Mouse (Mus musculus) ovary, adult 18-20 months (tissue): ENCODE measurements around the gene Ints7.

Experiments
- DNase-seq: peaks from one replicate; pipeline ENCODE4 v3.0.0; 2022; ENCODE audit warnings: low spot score, mixed read lengths

Ints7 gene

DNA sequence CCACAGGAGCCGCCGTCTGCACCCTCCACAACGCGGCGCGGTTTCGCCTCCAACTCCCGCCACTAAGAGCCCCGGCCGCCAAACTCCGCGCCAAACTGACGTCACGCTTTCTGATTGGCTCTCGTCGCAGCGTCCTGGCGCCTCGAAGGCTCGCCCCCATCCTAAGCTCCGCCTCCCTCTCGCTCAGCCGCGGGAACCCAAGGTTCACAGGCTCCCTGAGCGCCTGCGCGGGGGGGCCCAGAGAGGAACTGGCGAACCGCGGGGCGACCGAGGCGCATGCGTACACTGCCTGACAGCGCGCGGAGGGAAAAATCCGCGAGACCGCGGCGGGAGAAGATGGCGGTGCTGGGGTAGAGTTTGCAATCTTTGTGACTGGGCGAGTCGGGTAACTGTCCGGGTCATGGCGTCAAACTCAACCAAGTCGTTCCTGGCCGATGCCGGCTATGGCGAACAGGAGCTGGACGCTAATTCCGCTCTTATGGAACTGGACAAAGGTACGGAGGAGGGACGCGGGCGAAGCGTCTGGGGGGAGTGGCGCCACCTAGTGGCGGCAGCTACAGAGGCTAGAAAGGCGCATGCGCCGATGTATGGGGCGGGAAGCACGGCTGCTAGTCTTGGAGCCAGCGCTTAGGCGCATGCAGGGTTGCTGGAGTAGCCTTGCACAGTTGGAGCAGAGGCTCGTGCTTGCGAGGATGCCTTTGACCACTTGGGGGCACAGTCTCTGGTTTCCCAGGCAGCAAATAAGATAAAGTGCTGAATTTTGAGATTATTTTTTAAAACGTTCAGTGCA, at the start of gene Ints7, which contains the start of gene Dtl:
Gene Ints7 (plus strand): TSS at position 179 of the 790 bp plus-strand sequence.
Gene Dtl (minus strand): TSS at position 87 of the 790 bp plus-strand sequence.
- DNase-seq: peak; percentile 99

DNA sequence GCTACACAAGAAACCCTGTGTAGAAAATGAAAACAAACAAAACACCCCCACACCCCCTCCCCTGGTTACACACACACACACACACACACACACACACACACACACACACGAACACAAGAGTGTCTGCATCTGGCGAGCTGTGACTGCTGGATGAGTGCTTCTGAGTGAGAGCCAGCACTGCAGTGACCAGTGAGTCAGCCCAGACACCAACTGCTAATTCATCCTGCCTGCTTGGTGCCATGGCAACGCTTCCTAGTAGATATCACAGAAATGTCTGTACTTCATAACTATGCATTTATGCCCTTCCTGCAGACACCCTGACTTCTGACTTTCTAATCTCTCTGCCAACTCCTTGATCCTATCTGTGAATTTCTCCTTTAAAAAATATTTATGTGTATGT, 48.3 kb upstream of the Ints7 start:
- DNase-seq: no peak

DNA sequence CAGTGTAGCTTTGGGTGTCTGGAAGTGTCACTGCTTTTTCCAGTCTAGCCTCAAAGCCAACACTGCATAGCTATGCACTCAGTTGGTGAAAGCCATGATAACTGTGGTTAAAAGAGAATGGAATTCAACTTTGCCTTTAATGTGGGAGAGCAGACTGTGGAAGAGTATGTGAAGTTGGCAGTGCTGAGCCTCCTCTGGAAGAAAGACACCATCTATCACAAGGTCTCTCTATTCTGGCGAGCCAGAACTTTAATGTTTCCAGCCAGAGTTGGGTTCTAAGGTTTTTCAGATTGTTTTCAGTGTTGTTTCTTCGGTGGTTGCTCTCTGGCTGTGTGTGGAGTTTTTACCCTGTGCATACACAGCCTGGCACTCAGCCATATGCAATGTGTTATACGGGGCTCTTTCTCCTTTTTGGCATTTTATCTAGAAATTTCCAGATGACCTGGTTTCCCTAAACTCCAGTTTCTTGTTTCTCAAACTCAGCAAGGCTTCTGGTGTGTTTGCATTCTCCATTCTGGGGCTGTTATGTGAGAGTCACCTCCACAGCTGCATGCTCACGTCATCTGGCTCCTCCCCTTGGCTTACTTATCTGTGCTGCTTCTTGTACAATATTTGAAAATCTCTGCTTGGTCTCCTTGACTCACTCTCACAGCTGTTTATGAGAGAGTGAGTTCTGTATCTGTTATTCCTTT, 47.4 kb upstream of the Ints7 start:
- no peak for DNase-seq

DNA sequence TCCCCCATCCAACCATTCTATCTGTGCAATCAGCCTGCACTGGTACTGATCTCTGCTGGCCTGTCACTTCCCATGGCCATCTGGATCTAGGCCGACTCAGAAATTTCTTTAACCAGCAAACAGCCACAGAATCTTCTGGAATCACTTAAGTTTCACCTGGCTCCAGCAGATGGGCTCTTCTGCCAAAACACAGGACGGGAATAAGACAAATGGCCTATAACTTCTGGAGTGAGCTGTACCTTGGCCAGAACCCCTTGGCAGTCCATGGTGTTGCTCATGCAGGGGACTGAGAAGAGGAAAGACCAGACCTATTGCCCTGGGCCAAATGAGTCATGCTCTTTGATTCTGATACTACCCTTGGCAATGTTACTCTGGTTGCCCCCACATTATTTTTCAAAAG, 46.0 kb upstream of the Ints7 start:
- peak; percentile 38 for DNase-seq

DNA sequence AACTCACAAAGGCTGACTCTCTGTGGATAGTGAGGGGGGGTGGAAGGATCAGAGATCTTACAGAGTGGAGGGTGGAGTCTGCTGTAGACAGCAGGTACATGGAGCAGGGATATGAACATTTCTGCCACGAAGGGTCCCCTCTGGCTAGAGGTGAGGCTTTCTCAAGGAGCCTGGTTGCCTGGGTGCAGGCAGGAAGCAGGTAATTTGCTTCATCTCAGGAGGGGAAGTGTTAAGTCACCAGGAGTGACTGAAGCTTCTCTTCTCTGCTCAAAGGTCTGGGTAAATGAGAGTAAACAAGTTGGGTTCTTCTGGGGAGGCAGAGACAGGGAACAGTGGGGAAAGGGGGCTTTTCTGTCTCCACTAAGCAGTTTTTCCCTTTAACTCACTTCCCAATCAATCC, 44.4 kb upstream of the Ints7 start:
- no peak for DNase-seq

DNA sequence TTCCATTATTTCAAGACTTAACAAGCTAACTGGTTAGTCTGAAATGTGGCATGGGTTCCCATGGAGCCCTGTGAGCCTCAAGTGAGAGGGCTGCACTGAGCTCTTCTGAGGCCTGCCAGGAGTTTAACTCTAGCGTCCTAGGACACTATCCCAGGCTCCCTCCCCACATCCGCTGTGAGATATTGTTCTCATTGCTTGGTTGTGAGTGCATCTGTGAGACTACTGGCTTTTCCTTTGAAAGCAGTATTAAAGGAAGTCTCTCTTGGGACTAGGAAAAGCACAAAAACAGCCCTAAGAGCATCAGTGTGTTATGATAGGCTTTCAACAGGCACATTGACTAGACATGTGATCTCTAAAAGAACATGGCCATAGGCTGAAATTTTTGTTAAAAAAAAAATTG, 40.5 kb upstream of the Ints7 start:
- DNase-seq: no peak

DNA sequence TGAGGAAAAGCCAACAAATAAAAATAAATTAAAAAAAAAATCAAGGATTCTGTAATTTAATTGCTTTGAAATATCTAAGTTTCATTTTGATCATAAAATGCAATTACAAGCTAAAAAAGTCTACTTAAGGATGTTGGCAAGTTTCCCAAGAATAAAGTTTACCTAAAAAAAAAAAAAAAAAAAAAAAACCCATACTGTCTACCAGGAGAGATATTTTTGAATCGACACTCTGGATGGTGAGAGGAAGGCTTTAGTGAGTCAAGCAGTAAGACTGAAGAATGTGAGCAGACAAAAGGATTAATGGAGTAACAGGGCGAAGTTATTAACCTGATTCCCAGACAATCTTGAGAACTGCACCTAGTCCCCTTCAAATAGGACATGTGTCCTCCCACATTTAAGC, 35.1 kb upstream of the Ints7 start:
- DNase-seq: no peak

DNA sequence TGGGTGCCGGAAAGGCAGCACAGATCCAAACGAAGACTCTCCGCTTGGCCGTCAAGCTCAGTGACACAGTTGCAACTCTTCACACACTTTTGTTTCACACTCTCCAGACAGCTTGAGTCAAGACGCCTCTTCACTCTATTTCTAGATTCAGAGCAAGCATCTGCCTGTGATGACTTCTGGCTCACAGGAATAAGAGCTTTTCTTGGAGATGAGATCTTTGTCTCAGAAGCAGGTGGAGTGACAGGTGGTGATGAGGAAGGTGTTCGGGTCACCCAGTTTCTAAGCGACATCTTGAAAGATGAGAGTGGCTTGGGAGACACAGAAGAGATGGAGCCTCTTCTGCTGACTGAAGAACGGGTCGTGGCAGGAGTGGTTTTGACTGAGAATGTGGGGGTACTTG, 34.4 kb upstream of the Ints7 start:
- no peak for DNase-seq

DNA sequence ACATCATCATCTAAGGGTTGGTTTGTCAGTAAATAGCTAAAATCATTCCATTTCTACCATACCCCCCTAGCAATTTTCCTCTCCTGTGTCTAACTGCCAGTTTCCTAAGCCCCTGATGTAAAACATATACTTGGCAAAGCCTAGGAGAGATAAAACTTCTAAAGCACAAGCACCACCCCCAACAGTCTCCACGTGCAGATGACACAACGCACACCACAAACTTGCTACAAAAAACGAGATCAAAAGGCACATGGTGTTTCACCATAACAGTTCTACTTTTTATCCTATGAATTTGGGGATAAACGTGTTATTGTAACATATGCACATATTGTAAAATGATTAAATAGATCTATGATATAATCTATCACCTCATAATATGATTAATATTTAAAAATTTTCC, 33.8 kb upstream of the Ints7 start:
- DNase-seq: no peak

DNA sequence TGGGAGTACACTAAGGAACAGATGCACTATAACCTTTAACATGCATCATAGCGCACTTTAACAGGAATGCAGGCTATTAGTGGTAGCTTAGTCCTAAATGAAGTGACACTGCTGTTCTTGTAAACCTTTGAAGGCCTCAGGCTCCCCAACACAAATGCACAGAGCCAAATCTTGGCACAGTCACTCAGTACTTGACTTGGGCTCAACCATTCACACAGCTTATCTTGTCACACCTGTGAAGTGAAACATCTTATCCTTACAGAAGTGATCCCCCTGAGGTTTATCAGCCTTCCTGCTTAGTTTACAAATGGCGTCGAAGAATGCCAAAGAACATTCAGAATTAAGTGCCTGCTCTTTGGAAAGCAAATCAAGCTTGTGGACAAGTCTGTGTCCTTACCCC, 31.7 kb upstream of the Ints7 start:
- no peak for DNase-seq

DNA sequence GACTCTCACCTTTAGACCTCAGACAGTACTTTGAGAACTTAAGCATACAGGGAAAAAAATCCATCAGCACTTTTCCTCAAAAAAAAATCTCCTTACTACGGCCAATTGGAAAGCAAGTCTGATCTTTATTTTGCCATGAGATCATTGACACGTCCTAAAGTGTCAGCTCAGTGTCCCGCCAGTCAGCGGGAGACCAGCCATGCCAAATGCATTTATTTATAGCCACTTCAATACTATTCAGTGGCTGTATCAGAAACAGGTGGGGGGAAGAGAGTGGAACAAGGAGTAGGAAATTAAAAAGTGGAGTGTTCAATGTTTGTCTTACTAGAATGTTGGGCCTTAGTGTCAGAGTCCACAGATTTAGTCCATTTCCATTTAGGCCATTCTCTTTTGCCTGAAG, 24.6 kb upstream of the Ints7 start:
- no peak for DNase-seq

DNA sequence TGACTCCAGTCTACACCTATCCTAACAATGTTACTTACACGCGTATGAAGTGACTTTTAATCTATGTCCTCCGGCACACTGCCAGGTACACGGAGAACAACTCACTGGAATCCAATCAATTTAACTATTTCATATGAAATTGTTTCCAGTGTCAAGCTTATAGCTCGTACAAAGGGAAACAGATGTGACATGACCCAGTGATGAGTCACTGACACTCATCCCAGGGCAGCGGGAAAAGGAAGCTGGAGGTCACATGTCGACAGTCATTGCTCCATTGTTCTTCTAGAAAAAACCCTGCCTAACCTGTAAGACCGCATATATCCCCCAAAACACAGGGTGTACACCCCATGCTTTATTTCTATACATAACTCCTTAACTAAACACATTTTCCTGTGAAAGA, 18.3 kb upstream of the Ints7 start:
- no peak for DNase-seq

DNA sequence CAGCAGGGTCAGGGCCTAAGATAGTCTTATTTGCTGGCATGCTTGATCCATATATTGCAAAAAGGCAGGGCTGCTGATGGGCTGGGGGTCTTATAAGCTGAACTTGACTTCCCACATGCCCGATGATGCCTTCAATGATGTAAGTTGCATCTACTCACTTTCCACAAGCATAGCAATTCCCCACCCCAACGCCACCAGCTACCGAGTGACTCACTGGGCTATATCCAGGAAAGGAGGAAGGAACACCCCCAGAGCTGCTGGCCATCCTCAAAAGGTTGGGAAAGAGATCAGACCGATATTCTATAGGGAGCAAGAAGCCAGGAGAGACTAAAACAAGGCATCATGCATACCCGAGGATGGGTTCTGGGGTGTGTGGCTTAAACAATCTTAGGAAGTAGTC, 15.7 kb upstream of the Ints7 start:
- no peak for DNase-seq

DNA sequence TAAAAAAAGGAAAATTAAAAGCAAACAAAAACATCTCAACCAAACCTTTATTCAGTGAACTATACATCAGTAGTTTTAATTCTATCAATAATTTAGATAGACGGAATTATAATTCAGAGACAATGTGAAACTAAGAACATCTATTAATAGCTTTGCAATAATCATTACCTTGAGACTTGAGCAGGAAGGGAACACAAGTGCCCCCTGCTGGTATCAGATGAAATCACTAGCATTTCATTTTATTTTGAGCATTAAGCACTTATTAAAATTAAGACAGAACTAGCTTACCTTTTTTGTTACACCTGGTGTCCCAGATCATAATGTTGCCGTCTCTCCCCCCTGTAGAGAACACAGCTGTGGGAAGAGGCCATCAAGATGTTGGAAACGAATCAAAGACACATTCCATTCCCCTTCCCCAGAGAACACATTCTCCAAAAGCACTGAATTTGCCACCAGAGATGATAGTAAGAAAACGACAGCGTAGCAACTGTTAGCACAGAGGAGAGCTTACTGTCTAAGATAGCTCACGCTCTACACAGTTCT, 12.5 kb upstream of the Ints7 start:
- no peak for DNase-seq

DNA sequence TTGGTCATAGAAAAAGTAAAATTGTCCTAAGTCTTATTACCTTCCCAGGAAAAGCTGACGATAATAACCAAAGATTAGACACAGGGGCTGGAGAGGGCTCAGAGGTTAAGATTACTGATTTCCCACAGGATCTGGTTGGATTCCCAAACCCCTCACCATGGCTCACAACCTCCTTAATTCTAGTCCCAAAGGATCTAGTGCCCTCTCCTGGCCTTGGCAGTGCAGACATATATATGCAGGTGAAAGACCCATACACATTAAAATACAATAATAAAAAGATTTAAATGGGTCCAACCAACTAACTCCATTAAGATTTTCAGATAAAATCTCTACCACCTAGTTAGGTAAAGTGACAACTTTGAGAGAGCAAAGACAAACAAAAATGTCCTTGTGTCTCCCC, 7.6 kb upstream of the Ints7 start:
- DNase-seq: no peak

DNA sequence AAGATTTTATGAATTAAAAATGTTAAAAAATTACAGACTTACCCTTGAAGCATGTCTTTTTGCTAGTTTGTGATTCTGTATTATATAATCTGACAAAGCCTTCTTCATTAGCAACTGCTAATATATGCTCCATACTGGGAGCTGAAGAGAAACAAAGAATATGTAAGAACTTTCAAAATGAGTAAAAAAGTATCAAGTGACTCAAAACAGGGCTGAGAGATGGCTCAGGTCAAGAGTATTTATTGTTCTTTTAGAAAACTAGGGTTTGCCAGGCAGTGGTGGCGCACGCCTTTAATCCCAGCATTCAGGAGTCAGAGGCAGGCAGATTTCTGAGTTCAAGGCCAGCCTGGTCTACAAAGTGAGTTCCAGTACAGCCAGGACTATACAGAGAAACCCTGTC, 5.8 kb upstream of the Ints7 start:
- DNase-seq: no peak

DNA sequence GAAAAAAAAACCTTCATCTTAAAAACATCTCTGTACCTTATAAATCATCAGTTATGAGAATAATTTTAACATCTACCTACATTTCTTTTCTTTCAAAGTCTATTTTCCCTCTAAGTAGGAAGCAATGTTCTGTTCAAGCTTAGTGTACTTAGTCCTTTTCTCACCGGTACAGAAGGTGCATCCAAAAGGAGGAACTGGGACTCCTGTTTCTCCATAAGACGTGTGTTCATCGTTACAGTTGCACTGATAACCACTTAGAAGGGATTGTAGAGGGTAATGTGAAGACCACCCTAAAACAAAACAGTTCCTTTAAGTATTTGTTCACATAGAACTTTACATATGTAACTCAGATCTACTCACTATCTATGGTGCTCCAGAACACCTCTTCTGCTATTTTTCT, 5.0 kb upstream of the Ints7 start:
- DNase-seq: no peak

DNA sequence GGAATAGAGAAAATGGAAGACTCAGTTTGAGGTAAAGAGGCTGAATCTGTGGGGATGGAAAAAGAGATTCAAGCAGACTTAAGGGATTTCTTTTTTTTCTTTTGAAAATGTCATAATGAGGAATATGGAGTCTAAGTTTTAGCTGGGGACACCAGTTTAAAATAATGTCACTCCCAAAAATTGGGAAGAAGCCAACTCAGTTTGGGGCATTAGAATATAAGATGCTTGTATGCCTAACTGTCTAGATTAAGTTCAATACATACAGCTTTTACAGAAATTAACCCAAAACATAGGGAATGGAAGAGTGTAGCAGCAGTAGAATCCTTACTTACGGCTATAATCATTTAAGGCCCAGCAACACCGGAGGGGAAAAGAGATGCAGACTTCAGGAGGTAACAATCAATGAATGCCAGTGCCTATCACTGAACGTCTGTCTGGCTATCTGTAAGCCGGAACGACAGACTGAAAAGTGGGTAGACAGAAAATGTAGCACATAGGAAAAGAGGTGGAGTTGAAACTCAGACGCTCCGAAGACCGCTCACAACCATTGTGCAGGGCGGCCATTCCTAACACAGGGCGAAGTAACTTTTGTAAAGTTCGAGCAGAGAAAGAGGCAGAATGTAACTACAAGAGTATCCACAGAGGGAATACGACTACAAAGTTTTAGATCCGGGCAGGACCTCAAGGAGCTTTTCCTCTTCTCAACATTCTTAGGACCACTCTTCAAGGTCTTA, 1.4 kb upstream of the Ints7 start:
- DNase-seq: no peak

DNA sequence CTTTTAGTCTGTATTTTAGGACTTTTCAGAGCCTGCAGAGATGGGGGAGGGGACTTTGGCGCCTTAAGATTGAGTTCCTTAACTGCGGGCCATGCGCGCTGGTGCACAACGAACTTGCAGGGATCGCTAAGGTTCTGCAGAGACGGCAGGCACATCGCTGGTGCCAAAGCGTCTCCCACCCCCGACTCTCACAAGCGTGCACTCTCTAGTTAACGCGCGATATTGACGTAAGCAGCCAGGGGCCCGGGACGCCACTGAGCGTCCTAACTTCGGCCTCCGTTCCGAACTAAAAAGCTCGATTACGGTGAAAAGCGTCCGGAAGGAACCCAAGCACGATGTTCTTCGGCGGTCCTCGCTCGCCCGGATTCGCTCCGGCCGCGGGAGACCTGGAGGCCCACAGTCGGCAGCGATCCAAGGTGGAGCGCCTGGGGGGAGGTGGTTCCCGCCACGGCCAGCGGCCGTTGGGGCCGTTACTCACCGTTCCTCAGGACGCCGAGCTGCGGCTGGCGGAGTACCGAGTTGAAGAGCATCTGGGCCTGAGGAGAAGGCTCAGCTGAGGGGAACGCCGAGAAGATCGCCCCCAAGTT, 472 bp upstream of the Ints7 start:
- DNase-seq: peak; percentile 28

DNA sequence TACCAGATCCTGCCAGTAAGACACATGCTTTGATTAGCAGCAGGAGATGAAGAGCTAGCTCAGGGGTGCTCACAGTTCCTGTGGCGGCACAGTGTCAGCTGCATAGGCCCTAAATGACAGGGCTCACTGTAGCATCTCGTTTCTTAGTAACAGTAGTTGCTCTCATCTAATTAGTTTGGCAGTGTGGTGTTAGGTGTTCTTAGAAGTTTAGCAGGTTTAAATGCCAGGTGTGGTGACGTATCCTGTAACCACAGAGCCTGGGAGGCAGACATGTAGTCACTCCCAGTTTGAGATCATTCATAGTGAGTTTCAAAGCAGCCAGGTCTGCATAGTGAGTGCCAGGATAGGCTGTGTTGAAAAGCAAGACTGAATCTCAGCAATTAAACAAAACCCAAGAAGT, 4.1 kb downstream of the Ints7 start:
- no peak for DNase-seq

DNA sequence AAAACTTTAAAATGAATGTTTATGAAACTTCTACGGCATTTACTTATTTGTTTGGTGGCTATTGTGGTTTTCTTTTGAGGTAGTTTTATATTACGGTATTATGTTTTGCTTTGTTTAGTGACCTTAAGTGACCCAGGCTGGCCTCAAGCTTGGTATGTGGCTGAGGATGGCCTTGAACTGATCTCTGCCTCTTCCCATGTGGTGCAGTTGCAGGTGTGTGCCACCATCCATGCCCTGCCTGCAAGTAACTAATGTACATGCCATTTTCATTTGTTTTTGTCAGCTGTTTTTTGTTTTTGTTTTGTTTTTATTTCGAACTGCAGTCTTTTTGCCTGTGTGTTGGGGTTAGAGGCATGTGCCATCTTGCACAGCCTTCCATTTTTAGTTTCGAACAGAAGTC, 6.2 kb downstream of the Ints7 start:
- no peak for DNase-seq

DNA sequence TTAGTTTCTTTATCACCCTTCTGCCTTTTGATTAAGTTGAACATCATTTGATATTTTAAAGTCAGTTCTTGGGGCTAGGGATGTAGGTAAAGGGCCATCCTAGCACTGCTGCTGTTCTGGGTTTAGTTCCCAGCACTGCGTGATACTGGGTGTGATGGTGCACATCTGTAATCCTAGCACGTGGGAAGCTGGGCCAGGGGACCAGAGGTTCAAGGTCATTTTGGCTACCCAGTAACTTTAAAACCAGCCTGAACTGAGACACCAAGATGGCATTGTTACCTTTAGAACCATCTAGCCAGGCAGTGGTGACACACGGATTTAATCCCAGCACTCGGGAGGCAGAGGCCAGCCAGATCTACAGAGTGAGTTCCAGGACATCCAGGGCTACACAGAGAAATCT, 8.4 kb downstream of the Ints7 start:
- DNase-seq: no peak
